Mouse (Mus musculus): ENCODE measurements around the gene Taar2. TPM values are rescaled to one million over a fixed set of nuclear protein-coding genes. Genes with fewer than 3 reads are reported as not detected.

Gene Taar2
- polyA plus RNA-seq, 1 experiment from 2014 or later, result not detected

GRCm38 (mm10) chr10:23937613-23938012 lies 759 bp upstream of the Taar2 start:
- H3K4me2 ChIP-seq (ENCODE audit: low read length), result no peak overlapping the region
- H3K9me3 ChIP-seq (replicated peaks; ENCODE audit: control insufficient read depth, low read length), result no peaks in the 10 kb centered on the region
- ATAC-seq (no peak), DNase-seq (ENCODE audit: low spot score) (no peak)
- WGBS, result 42% methylated on average over 4 of the region's 4 CpGs
- H3K4me1 ChIP-seq (ENCODE audit: control insufficient read depth, insufficient read depth, low read length), result 0 out of 2 replicates have a peak, but pooled peaks cover 2% of the 10 kb centered on the region
- no peak overlapping the region for H3K9ac ChIP-seq (ENCODE audit: low read length)
- no peak overlapping the region for H3K4me3 ChIP-seq (ENCODE audit: low read depth, low read length)
- no peak overlapping the region for H3K27ac ChIP-seq (ENCODE audit: low read depth, low read length)
- no peaks in the 10 kb centered on the region for H3K36me3 ChIP-seq (ENCODE audit: control insufficient read depth, insufficient read depth, low read length)
- H3K27me3 ChIP-seq (replicated peaks; ENCODE audit: control insufficient read depth, insufficient read depth, low read length), result no peaks in the 10 kb centered on the region

- H3K9ac ChIP-seq (ENCODE audit: low read length), result no peak overlapping the region
- no peaks in the 10 kb centered on the region for H3K36me3 ChIP-seq (ENCODE audit: control insufficient read depth, insufficient read depth, low read length)
- H3K27ac ChIP-seq (ENCODE audit: low read depth, low read length), result no peak overlapping the region
- 0 out of 2 replicates have a peak, but pooled peaks cover 2% of the 10 kb centered on the region for H3K4me1 ChIP-seq (ENCODE audit: control insufficient read depth, insufficient read depth, low read length)
- WGBS, result 79% methylated on average over 5 of the region's 5 CpGs
- H3K9me3 ChIP-seq (replicated peaks; ENCODE audit: control insufficient read depth, low read length), result no peaks in the 10 kb centered on the region
- no peak overlapping the region for H3K4me2 ChIP-seq (ENCODE audit: low read length)
- ATAC-seq (no peak), DNase-seq (ENCODE audit: low spot score) (no peak)
- H3K4me3 ChIP-seq (ENCODE audit: low read depth, low read length), result no peak overlapping the region
- no peaks in the 10 kb centered on the region for H3K27me3 ChIP-seq (replicated peaks; ENCODE audit: control insufficient read depth, insufficient read depth, low read length)
These were observed 4.1 kb downstream of the Taar2 start for GRCm38 (mm10) chr10:23942465-23942864.

GRCm38 (mm10) chr10:23948026-23948425 lies 9.7 kb downstream of the Taar2 start:
- Histone ChIP-seq H3K27me3 (replicated peaks; ENCODE audit: control insufficient read depth, insufficient read depth, low read length) (no peaks in the 10 kb centered on the region), H3K36me3 (ENCODE audit: control insufficient read depth, insufficient read depth, low read length) (no peaks in the 10 kb centered on the region), H3K9ac (ENCODE audit: low read length) (no peak overlapping the region), H3K9me3 (replicated peaks; ENCODE audit: control insufficient read depth, low read length) (no peaks in the 10 kb centered on the region), H3K27ac (ENCODE audit: low read depth, low read length) (no peak overlapping the region), H3K4me3 (ENCODE audit: low read depth, low read length) (no peak overlapping the region), H3K4me2 (ENCODE audit: low read length) (no peak overlapping the region), H3K4me1 (ENCODE audit: control insufficient read depth, insufficient read depth, low read length) (no peaks in the 10 kb centered on the region)
- ATAC-seq (no peak), DNase-seq (ENCODE audit: low spot score) (peak; percentile 24)
- WGBS, result 50% methylated on average over 7 of the region's 7 CpGs

- DNase-seq (ENCODE audit: low spot score) (no peak), ATAC-seq (no peak)
- no peaks in the 10 kb centered on the region for H3K27me3 ChIP-seq (replicated peaks; ENCODE audit: control insufficient read depth, insufficient read depth, low read length)
- H3K36me3 ChIP-seq (ENCODE audit: control insufficient read depth, insufficient read depth, low read length), result no peaks in the 10 kb centered on the region
- no peak within 1 kb of the TSS for H3K4me2 ChIP-seq (ENCODE audit: low read length)
- H3K27ac ChIP-seq (ENCODE audit: low read depth, low read length), result no peak within 1 kb of the TSS
- H3K9ac ChIP-seq (ENCODE audit: low read length), result no peak within 1 kb of the TSS
- no peaks in the 10 kb centered on the region for H3K9me3 ChIP-seq (replicated peaks; ENCODE audit: control insufficient read depth, low read length)
- 86% methylated on average over 16 of the region's 16 CpGs for WGBS
- no peaks in the 10 kb centered on the region for H3K4me1 ChIP-seq (ENCODE audit: control insufficient read depth, insufficient read depth, low read length)
- H3K4me3 ChIP-seq (ENCODE audit: low read depth, low read length), result no peak within 1 kb of the TSS
These were observed 11.2 kb downstream of the Taar2 start, which contains the start of gene Taar3 for GRCm38 (mm10) chr10:23949508-23950005. Taar3 (plus strand) TSS chr10:23949558.

GRCm38 (mm10) chr10:23951714-23952113 lies 13.3 kb downstream of the Taar2 start:
- Histone ChIP-seq H3K4me1 (ENCODE audit: control insufficient read depth, insufficient read depth, low read length) (no peaks in the 10 kb centered on the region), H3K27ac (ENCODE audit: low read depth, low read length) (no peak overlapping the region), H3K27me3 (replicated peaks; ENCODE audit: control insufficient read depth, insufficient read depth, low read length) (no peaks in the 10 kb centered on the region), H3K4me3 (ENCODE audit: low read depth, low read length) (no peak overlapping the region), H3K36me3 (ENCODE audit: control insufficient read depth, insufficient read depth, low read length) (no peaks in the 10 kb centered on the region), H3K4me2 (ENCODE audit: low read length) (no peak overlapping the region), H3K9me3 (replicated peaks; ENCODE audit: control insufficient read depth, low read length) (no peaks in the 10 kb centered on the region), H3K9ac (ENCODE audit: low read length) (no peak overlapping the region)
- ATAC-seq (no peak), DNase-seq (ENCODE audit: low spot score) (no peak)
- WGBS, result 88% methylated on average over 6 of the region's 6 CpGs

GRCm38 (mm10) chr10:23959071-23959470 lies 20.7 kb downstream of the Taar2 start:
- H3K9ac ChIP-seq (ENCODE audit: low read length), result no peak overlapping the region
- H3K4me2 ChIP-seq (ENCODE audit: low read length), result no peak overlapping the region
- WGBS, result 67% methylated on average over 3 of the region's 3 CpGs
- no peak overlapping the region for H3K27ac ChIP-seq (ENCODE audit: low read depth, low read length)
- H3K4me3 ChIP-seq (ENCODE audit: low read depth, low read length), result no peak overlapping the region
- no peak for DNase-seq (ENCODE audit: low spot score)
- H3K9me3 ChIP-seq (replicated peaks; ENCODE audit: control insufficient read depth, low read length), result no peaks in the 10 kb centered on the region
- ATAC-seq, result no peak
- H3K36me3 ChIP-seq (ENCODE audit: control insufficient read depth, insufficient read depth, low read length), result no peaks in the 10 kb centered on the region
- no peaks in the 10 kb centered on the region for H3K4me1 ChIP-seq (ENCODE audit: control insufficient read depth, insufficient read depth, low read length)
- no peaks in the 10 kb centered on the region for H3K27me3 ChIP-seq (replicated peaks; ENCODE audit: control insufficient read depth, insufficient read depth, low read length)

- DNase-seq (ENCODE audit: low spot score) (no peak), ATAC-seq (no peak)
- no peak within 1 kb of the TSS for H3K4me3 ChIP-seq (ENCODE audit: low read depth, low read length)
- no peaks in the 10 kb centered on the region for H3K27me3 ChIP-seq (replicated peaks; ENCODE audit: control insufficient read depth, insufficient read depth, low read length)
- no peaks in the 10 kb centered on the region for H3K9me3 ChIP-seq (replicated peaks; ENCODE audit: control insufficient read depth, low read length)
- 95% methylated on average over 13 of the region's 13 CpGs for WGBS
- H3K4me1 ChIP-seq (ENCODE audit: control insufficient read depth, insufficient read depth, low read length), result no peaks in the 10 kb centered on the region
- no peak within 1 kb of the TSS for H3K9ac ChIP-seq (ENCODE audit: low read length)
- H3K4me2 ChIP-seq (ENCODE audit: low read length), result no peak within 1 kb of the TSS
- H3K36me3 ChIP-seq (ENCODE audit: control insufficient read depth, insufficient read depth, low read length), result no peaks in the 10 kb centered on the region
- no peak within 1 kb of the TSS for H3K27ac ChIP-seq (ENCODE audit: low read depth, low read length)
These were observed 22.1 kb downstream of the Taar2 start, which contains the start of gene Taar4 for GRCm38 (mm10) chr10:23960444-23960915. Taar4 (plus strand) TSS chr10:23960494.

GRCm38 (mm10) chr10:23963444-23963843 lies 25.1 kb downstream of the Taar2 start:
- DNase-seq (ENCODE audit: low spot score) (peak; percentile 63), ATAC-seq (peak; percentile 78; the same call in 1 of the 2 replicates)
- WGBS, result 43% methylated on average over 3 of the region's 3 CpGs

GRCm38 (mm10) chr10:23964921-23965610 lies 26.7 kb downstream of the Taar2 start:
- H3K4me3 ChIP-seq (ENCODE audit: low read depth, low read length), result no peak overlapping the region
- no peaks in the 10 kb centered on the region for H3K4me1 ChIP-seq (ENCODE audit: control insufficient read depth, insufficient read depth, low read length)
- H3K4me2 ChIP-seq (ENCODE audit: low read length), result no peak overlapping the region
- H3K27ac ChIP-seq (ENCODE audit: low read depth, low read length), result no peak overlapping the region
- 95% methylated on average over 6 of the region's 6 CpGs for WGBS
- ATAC-seq (no peak), DNase-seq (ENCODE audit: low spot score) (no peak)
- H3K9ac ChIP-seq (ENCODE audit: low read length), result no peak overlapping the region
- no peaks in the 10 kb centered on the region for H3K27me3 ChIP-seq (replicated peaks; ENCODE audit: control insufficient read depth, insufficient read depth, low read length)
- H3K36me3 ChIP-seq (ENCODE audit: control insufficient read depth, insufficient read depth, low read length), result no peaks in the 10 kb centered on the region
- H3K9me3 ChIP-seq (replicated peaks; ENCODE audit: control insufficient read depth, low read length), result no peaks in the 10 kb centered on the region

More at GRCm38 (mm10) chr10:23963444-23963843, 25.1 kb downstream of the Taar2 start:
- Histone ChIP-seq H3K27ac (ENCODE audit: low read depth, low read length) (no peak overlapping the region), H3K4me1 (ENCODE audit: control insufficient read depth, insufficient read depth, low read length) (no peaks in the 10 kb centered on the region), H3K27me3 (replicated peaks; ENCODE audit: control insufficient read depth, insufficient read depth, low read length) (no peaks in the 10 kb centered on the region), H3K9ac (ENCODE audit: low read length) (no peak overlapping the region), H3K36me3 (ENCODE audit: control insufficient read depth, insufficient read depth, low read length) (no peaks in the 10 kb centered on the region), H3K4me3 (ENCODE audit: low read depth, low read length) (no peak overlapping the region), H3K4me2 (ENCODE audit: low read length) (no peak overlapping the region), H3K9me3 (replicated peaks; ENCODE audit: control insufficient read depth, low read length) (no peaks in the 10 kb centered on the region)

Data from forebrain, embryonic 14.5 days (tissue).